Mouse (Mus musculus): ENCODE results near the gene Gm8212.

DNA sequence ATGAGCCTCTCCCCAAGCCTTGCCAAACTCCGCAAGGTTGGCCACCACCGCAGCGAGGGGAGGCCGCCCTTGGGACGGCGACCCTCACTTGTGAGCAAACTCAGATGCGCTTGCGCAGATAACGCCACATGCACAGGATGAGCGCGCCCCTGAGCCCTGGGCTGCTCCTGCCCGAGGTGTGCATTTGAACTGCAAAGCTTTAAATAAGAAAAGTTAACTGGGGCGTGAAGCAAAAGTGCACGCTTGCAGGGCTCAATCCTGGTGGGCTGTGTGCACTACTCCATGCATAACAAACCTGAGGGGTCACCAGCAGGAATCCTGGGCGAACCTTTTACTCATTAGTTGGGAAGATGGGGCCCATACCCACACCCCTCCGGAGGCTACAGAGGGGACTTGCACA is 50.6 kb downstream of the Gm8212 start:
- TF ChIP-seq POLR2A (IDR thresholded peaks at IDR 0.05; ENCODE audit: low read depth, low read length) (no peak), CTCF (IDR thresholded peaks at IDR 0.05; ENCODE audit: extremely low read depth, insufficient read length, insufficient replicate concordance, low read depth, low read length) (no peak)
